Mouse (Mus musculus) CH12.LX (cell line): ENCODE results near the gene Psma3.

Experiments
- CHD2 ChIP-seq: IDR thresholded peaks from 2 replicates; pipeline ENCODE4 v1.6.1; 2011; ENCODE audit warnings: low read length, improper control_type of control experiment
- CTCF ChIP-seq, 2 experiments: IDR thresholded peaks in 1 of 2; conservative IDR thresholded peaks in 1 of 2; 2 replicates each; pipeline ENCODE4 v1.5.1; 2011 to 2012; ENCODE audit warnings: low read depth in 2 of 2, low read length in 2 of 2, improper control_type of control experiment in 1 of 2, inconsistent platforms in 1 of 2, mild to moderate bottlenecking in 1 of 2, moderate library complexity in 1 of 2
- EP300 ChIP-seq: IDR thresholded peaks from 2 replicates; pipeline ENCODE4 v1.6.1; 2011; ENCODE audit warnings: low read length, improper control_type of control experiment
- GABPA ChIP-seq: IDR thresholded peaks from 2 replicates; pipeline ENCODE4 v1.6.1; 2012; ENCODE audit warnings: low read depth, low read length, improper control_type of control experiment, inconsistent platforms; ENCODE audit not compliant: insufficient replicate concordance
- KAT2A ChIP-seq: IDR thresholded peaks from 2 replicates; pipeline ENCODE4 v1.6.1; 2012; ENCODE audit warnings: low read length, improper control_type of control experiment, inconsistent platforms; ENCODE audit not compliant: insufficient replicate concordance
- POLR2A ChIP-seq: IDR thresholded peaks from 2 replicates; pipeline ENCODE4 v1.6.1; 2011; ENCODE audit warnings: low read depth, mild to moderate bottlenecking, improper control_type of control experiment, low read length
- POLR2AphosphoS2 ChIP-seq: IDR thresholded peaks from 2 replicates; pipeline ENCODE4 v1.6.1; 2011; ENCODE audit warnings: low read depth, low read length, improper control_type of control experiment
- RCOR1 ChIP-seq: conservative IDR thresholded peaks from 2 replicates; pipeline ENCODE4 v1.6.1; 2012; ENCODE audit warnings: low read depth, mild to moderate bottlenecking, inconsistent platforms, low read length, improper control_type of control experiment
- TCF12 ChIP-seq: IDR thresholded peaks from 2 replicates; pipeline ENCODE4 v1.6.1; 2014; ENCODE audit warnings: low read depth, mild to moderate bottlenecking, inconsistent platforms, low read length, improper control_type of control experiment

DNA sequence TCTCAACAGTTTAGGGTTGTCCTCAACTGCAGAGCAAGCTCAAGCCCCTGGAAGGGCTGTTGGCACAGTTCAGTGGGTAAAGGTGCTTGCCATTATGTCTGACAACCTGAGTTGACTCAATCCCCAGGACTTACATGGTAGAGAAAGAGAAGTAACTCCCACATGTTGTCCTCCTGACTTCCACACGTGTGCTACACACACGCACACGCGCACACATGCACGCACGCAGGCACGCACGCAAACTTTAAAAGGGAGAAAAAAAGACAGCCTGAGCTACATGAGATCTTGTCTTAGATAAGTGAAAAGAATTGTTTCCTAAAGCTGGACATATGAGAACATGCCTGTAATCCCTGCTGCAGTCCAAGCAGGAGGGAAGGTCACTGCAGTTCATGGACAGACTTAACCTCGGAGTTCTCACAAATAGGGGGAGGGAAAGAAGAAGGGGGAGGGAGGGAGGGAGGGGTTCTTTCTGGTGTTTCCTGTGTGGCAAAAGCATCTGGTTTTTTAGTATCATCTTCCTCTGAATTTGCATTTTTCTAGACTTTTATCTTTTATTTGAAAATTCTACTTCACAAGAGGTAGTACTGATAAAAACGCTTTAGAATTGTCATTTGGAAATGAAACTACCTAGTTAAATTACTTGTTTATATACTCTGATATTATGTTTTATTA lies 27.7 kb upstream of the Psma3 start:
- TF ChIP-seq GABPA: no peak
- no peak for TF ChIP-seq EP300
- no peak for TF ChIP-seq CTCF (conservative IDR thresholded peaks at IDR 0.05 in 1 of 2, IDR thresholded peaks at IDR 0.05 in 1 of 2; ENCODE audit: low read depth in 2 of 2, low read length in 2 of 2)
- no peak for TF ChIP-seq POLR2A
- TF ChIP-seq POLR2AphosphoS2: no peak
- no peak for TF ChIP-seq TCF12
- no peak for TF ChIP-seq KAT2A
- TF ChIP-seq RCOR1: no peak
- no peak for TF ChIP-seq CHD2
